Mouse (Mus musculus) bone marrow macrophage, adult 2 months (primary cell): ENCODE measurements around the gene Polr2a.

Experiments
- CTCF ChIP-seq: IDR thresholded peaks from 2 replicates; pipeline ENCODE4 v1.5.1; 2012; ENCODE audit warnings: low read depth, mild to moderate bottlenecking, low read length, moderate library complexity
- POLR2A ChIP-seq: IDR thresholded peaks from 2 replicates; pipeline ENCODE4 v1.6.1; 2012; ENCODE audit warnings: mild to moderate bottlenecking, low read depth, low read length, borderline replicate concordance

GRCm38 (mm10) chr11:69751635-69752034 is 6.8 kb downstream of the Polr2a start:
- TF ChIP-seq POLR2A, result no peak
- no peak for TF ChIP-seq CTCF
